Mouse (Mus musculus) embryonic stem cell, embryonic (primary cell): ENCODE measurements at regions not wholly inside any gene's neighbourhood (a gene's known extent, or its start where the extent isn't known, plus 50 kb on each side); places are given as distances from the start of the nearest gene placed in this dataset.

Experiments used
- CTCF ChIA-PET, 4 experiments: fragments of 300-600 bp in 2 of 4; fragments of 350-600 bp in 2 of 4; sonication (Branson Sonifier 250); formaldehyde crosslinking; loops; one replicate each; lab custom pipeline; 2022; ENCODE audit warnings: inconsistent platforms in 2 of 4; lab: Charles Lee
- POLR2A ChIA-PET, 4 experiments: fragments of 300-600 bp in 2 of 4; fragments of 350-600 bp in 2 of 4; sonication (Branson Sonifier 250); formaldehyde crosslinking; loops; one replicate each; lab custom pipeline; 2022; ENCODE audit warnings: antibody characterized with exemption in 4 of 4, inconsistent platforms in 1 of 4; lab: Charles Lee

DNA sequence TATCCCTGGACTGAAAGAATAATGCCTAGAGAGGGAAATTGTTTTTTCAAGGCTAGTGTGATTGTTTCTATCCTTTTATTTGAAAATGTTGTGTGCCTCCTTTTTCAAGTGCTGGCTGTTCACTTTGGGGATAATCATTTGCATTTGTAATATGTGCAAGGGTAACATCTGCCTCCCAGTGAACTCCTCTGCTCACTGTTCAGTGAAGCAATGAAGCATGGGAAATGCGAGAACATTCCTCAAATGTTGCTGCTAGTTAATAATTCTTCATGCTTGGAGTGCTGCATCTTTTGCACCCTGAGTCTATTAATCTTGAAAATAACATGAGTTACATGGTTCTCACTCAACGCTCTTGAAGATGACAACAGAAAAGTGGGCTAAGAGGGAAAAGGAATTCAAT lies 310.6 kb downstream of the Serpinb8 start:
- CTCF ChIA-PET = no interaction called here
- POLR2A ChIA-PET = no interaction called here

- ChIA-PET CTCF (no interaction called here), POLR2A (no interaction called here)
Observed at GRCm38 (mm10) chr1:107900913-107901312, 311.1 kb downstream of the Serpinb8 start.

DNA sequence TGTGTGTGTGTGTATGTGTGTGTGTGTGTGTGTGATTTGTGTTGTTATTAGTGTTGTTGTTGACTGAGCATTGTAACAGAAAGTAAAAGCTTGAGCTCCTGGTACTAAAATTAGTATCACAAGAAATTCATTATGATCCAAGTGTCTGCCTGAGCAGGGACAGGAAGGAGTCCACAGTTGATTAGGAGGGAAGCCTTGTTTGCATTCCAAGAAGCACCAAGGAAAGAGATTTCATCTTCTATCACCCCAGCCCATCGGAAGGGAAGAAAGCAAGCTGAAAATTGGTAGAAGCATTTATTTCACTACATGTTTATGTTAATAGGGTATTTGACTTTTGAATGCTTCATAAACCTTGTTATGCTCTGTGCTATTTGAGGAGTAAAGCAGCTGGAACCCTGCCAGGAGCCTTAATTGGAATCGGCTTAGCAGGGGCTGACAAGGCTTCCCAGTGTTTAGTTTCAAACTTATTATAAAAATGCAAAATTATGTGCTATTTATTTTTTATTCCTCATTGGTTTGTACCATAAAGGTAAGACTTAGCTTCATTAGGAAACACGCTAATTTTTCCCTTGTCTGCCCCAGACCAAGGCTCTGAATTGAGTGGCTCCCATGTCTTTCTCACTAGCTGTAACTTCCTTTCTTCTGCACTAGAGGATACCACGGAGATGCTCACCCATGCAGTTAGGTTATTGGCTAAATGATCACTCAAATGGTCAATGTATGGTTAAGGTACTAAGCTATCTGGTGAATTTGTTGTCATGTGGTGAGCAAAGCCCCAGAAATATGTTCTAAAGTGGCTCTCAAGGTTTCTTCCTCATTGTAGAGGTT lies 318.6 kb downstream of the Serpinb8 start:
- CTCF ChIA-PET = interaction anchor here in 1 of 4 experiments (0.6 kb wide), 1 partner anchor 305 kb away, joined by 4 read pairs; no protein-coding TSS in a partner anchor
- POLR2A ChIA-PET = no interaction called here

DNA sequence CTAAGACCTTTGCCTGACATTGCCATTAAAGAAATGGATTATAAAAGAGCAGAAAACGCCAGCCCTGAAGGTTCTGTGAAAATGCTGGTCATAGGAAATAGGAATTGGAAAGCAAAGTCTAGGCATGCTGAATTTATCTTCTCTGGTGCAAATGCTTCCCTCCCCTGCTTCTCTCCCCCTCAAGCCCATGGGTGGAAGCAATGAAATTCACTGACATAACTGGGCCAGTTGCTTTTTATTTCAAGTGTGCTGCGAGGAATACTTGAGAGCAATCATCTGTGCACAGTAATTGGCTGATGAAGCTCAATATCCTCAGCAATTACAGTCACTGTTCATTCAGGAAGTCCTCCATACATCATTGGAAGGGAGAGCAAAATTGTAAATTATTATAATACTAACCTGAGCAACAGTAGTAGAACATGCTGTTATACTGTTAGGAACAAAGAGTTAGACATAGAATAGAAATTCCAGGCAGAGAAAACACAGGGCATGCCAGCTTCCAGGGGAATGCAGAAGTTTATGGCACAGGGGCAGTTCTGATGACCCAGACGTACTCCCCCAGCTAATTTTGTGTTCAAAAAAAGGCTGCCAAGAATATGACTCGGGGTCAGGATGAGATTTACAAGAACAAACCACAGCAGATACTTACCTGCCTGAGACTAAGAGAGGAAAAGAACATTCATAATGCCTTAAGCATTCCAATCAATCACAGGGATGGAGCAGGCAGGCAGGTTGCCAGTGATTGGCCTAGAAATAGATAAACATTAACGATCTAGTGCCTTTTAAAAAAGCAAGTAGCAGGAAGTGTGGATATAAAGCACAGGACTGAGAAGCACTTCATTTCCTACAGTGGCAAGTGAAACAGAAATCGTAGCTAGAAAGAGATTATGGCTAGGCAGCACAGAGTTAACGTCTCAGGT lies 325.1 kb downstream of the Serpinb8 start:
- ChIA-PET CTCF (interaction anchor here in 1 of 4 experiments (0.6 kb wide), 1 partner anchor 559 kb away, joined by 9 read pairs; no protein-coding TSS in a partner anchor), POLR2A (interaction anchor here in 1 of 4 experiments (0.8 kb wide), 1 partner anchor 51 kb away, joined by 3 read pairs; no protein-coding TSS in a partner anchor)

GRCm38 (mm10) chr1:107917037-107917436 lies 327.2 kb downstream of the Serpinb8 start:
- CTCF ChIA-PET = no interaction called here
- POLR2A ChIA-PET = no interaction called here

DNA sequence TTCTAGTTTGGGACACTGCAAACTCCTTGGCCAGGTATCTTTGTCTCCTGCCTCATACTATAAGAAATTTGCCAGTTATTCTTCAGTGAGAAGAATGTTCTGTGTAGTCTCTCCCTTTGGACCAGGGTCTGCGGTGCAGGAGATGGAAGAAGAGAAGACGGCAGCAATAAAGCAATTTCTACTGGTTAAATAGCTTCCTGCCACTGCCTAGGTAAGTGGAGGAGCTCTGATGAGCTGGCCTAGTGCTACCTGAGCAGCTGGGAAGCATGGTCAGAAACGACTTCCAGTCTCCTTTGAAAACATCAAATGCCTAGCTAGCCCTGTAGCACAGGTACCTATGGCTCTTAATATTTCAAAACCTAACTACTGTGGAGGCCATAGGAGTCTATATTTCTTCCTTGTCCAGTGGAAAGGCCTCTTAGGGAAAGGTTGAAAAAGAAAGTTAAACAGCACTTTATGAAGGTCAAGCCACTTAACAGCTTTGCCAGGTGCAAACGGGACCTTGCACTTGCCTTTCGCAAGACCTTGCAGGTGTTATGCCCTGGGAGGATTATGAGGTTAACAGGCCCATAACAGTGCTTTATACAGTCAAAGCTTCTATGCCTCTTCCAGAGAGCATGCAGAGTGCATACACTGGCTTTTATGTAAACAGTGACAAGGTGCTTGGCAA lies 351.9 kb downstream of the Serpinb8 start:
- ChIA-PET POLR2A (no interaction called here), CTCF (no interaction called here)

DNA sequence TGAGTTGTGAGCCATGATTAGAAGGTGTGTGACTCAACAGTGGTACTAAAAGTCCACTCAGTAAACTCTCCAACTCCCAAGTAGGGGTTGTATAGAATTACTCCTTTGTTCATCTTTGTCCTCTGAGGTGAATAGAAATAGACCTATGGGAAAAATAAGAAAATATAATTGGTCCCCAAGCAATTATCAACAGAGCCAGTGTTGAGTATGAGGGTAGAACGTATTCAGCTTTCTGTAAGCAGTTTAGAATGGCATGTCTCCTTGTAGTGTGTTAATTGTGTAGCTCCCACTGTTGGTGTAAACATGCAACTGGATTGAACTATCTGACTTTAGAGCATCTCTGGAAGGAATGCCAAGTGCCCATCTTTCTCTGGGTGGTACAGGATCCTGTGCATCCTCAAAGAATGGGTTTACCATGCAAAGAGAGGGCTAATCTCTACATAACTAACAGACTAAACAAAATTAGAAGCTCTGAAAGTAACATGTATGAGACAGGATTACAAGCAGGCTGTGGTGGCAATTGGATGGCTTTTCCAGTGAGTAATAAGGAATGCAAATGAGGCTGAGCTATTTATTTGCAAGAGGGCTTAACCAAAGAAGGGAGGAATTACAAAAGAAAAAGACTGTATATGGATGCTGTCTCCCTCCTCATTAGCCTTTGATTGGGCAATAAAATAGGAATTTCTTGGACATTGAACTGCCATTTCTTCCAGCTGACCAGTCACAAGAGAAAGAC lies 356.6 kb downstream of the Serpinb8 start:
- ChIA-PET CTCF (no interaction called here), POLR2A (no interaction called here)

- CTCF ChIA-PET = no interaction called here
- POLR2A ChIA-PET = no interaction called here
Observed at GRCm38 (mm10) chr1:107950396-107950795, 360.6 kb downstream of the Serpinb8 start.

GRCm38 (mm10) chr1:107961009-107961408 lies 371.2 kb downstream of the Serpinb8 start:
- ChIA-PET CTCF (interaction anchor here in 1 of 4 experiments (0.6 to 1.3 kb wide), 2 partner anchors 15 to 160 kb away, joined by 3 read pairs; no protein-coding TSS in a partner anchor), POLR2A (interaction anchor here in 1 of 4 experiments (0.9 kb wide), 1 partner anchor 17 kb away, joined by 3 read pairs; no protein-coding TSS in a partner anchor)

- ChIA-PET CTCF (interaction anchor here in 2 of 4 experiments (0.6 to 1.5 kb wide), 2 partner anchors 15 to 56 kb away, joined by 3 read pairs; no protein-coding TSS in a partner anchor), POLR2A (interaction anchor here in 1 of 4 experiments (1.0 kb wide), 1 partner anchor 11 kb away, joined by 3 read pairs; no protein-coding TSS in a partner anchor)
Observed at GRCm38 (mm10) chr1:107975626-107976335, 386.0 kb downstream of the Serpinb8 start.

GRCm38 (mm10) chr1:107977686-107978085 lies 387.9 kb downstream of the Serpinb8 start:
- CTCF ChIA-PET = no interaction called here
- POLR2A ChIA-PET = interaction anchor here in 1 of 4 experiments (0.6 kb wide), 1 partner anchor 16 kb away, joined by 3 read pairs; no protein-coding TSS in a partner anchor

DNA sequence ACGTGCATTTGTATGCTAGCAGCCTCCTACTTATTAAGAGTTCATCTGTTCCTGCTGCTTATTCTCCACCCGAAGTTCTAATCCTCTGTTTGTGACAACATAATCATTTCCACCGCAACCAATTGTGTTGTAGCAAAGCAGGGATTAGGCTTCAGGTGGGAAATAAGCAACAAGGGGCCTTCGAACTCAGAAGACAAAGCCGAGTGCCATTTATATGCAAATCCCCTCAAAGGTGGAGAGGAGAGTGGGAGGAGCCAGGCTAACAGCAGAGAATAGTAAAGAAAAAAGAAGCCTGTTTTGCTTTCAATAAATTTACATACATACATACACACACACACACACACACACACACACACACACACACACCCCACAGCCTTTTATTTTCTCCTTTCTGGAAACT lies 388.6 kb downstream of the Serpinb8 start:
- CTCF ChIA-PET = no interaction called here

GRCm38 (mm10) chr1:107985646-107986045 lies 395.8 kb downstream of the Serpinb8 start:
- POLR2A ChIA-PET = no interaction called here

More for the DNA sequence above, 388.6 kb downstream of the Serpinb8 start:
- POLR2A ChIA-PET = interaction anchor here in 1 of 4 experiments (0.6 kb wide), 1 partner anchor 17 kb away, joined by 3 read pairs; no protein-coding TSS in a partner anchor

GRCm38 (mm10) chr1:107988076-107988475 lies 398.3 kb downstream of the Serpinb8 start:
- ChIA-PET POLR2A (no interaction called here), CTCF (no interaction called here)

More at GRCm38 (mm10) chr1:107985646-107986045, 395.8 kb downstream of the Serpinb8 start:
- CTCF ChIA-PET = no interaction called here

GRCm38 (mm10) chr1:107993013-107993412 lies 403.2 kb downstream of the Serpinb8 start:
- ChIA-PET CTCF (no interaction called here), POLR2A (no interaction called here)

GRCm38 (mm10) chr1:108023721-108024353 lies 434.0 kb downstream of the Serpinb8 start:
- POLR2A ChIA-PET = no interaction called here

DNA sequence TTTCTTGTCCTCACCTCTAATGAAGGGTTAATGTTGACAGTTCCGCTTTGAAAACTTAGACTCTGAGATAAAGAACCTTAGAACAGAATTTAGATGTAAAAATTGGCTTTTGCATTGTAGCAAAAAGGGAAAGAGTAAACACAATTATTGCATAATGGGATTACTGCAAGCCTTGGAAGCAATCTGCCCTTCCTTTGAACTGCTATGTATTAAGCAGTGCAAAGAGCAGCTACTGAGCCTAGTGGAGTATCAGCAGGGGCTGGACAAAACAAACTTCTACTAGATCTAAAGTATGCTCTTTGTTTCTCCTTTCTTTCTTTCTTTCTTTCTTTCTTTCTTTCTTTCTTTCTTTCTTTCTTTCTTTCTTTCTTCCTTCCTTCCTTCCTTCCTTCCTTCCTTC lies 434.9 kb downstream of the Serpinb8 start:
- CTCF ChIA-PET = no interaction called here
- POLR2A ChIA-PET = no interaction called here

More at GRCm38 (mm10) chr1:108023721-108024353, 434.0 kb downstream of the Serpinb8 start:
- CTCF ChIA-PET = no interaction called here
